Mouse (Mus musculus): ENCODE measurements around the gene Cdc42ep1.

Gene Cdc42ep1

GRCm38 (mm10) chr15:78842371-78843163 is at the start of gene Cdc42ep1:
Gene Cdc42ep1, plus strand, starts transcription at chr15:78842624.
- peak; percentile 59 for DNase-seq (ENCODE audit: low read depth, low spot score)

GRCm38 (mm10) chr15:78796196-78797059 is 46.0 kb upstream of the Cdc42ep1 start:
- DNase-seq (ENCODE audit: low read depth, low spot score), result no peak

GRCm38 (mm10) chr15:78797060-78797329 is 45.4 kb upstream of the Cdc42ep1 start:
- DNase-seq (ENCODE audit: low read depth, low spot score), result no peak

GRCm38 (mm10) chr15:78799029-78799428 is 43.4 kb upstream of the Cdc42ep1 start:
- peak; percentile 74 for DNase-seq (ENCODE audit: low read depth, low spot score)

GRCm38 (mm10) chr15:78801571-78801970 is 40.9 kb upstream of the Cdc42ep1 start:
- no peak for DNase-seq (ENCODE audit: low read depth, low spot score)

GRCm38 (mm10) chr15:78801971-78802741 is 40.3 kb upstream of the Cdc42ep1 start:
- DNase-seq (ENCODE audit: low read depth, low spot score), result no peak

GRCm38 (mm10) chr15:78802776-78803391 is 39.5 kb upstream of the Cdc42ep1 start, which contains the start of gene Card10:
Gene Card10, minus strand, starts transcription at chr15:78803042.
- no peak for DNase-seq (ENCODE audit: low read depth, low spot score)

GRCm38 (mm10) chr15:78803499-78803900 is 38.9 kb upstream of the Cdc42ep1 start:
- DNase-seq (ENCODE audit: low read depth, low spot score), result no peak

- no peak for DNase-seq (ENCODE audit: low read depth, low spot score)
Observed at GRCm38 (mm10) chr15:78804326-78804725, 38.1 kb upstream of the Cdc42ep1 start.

GRCm38 (mm10) chr15:78805351-78805750 is 37.1 kb upstream of the Cdc42ep1 start:
- DNase-seq (ENCODE audit: low read depth, low spot score), result no peak

GRCm38 (mm10) chr15:78806614-78807013 is 35.8 kb upstream of the Cdc42ep1 start:
- peak; percentile 52 for DNase-seq (ENCODE audit: low read depth, low spot score)

GRCm38 (mm10) chr15:78807141-78807540 is 35.3 kb upstream of the Cdc42ep1 start:
- no peak for DNase-seq (ENCODE audit: low read depth, low spot score)

- no peak for DNase-seq (ENCODE audit: low read depth, low spot score)
Observed at GRCm38 (mm10) chr15:78808980-78809379, 33.4 kb upstream of the Cdc42ep1 start.

GRCm38 (mm10) chr15:78809739-78810138 is 32.7 kb upstream of the Cdc42ep1 start:
- DNase-seq (ENCODE audit: low read depth, low spot score), result no peak

- DNase-seq (ENCODE audit: low read depth, low spot score), result no peak
Observed at GRCm38 (mm10) chr15:78810146-78810545, 32.3 kb upstream of the Cdc42ep1 start.

- DNase-seq (ENCODE audit: low read depth, low spot score), result no peak
Observed at GRCm38 (mm10) chr15:78813603-78814002, 28.8 kb upstream of the Cdc42ep1 start.

GRCm38 (mm10) chr15:78815314-78816073 is 26.9 kb upstream of the Cdc42ep1 start:
- DNase-seq (ENCODE audit: low read depth, low spot score), result no peak

- DNase-seq (ENCODE audit: low read depth, low spot score), result no peak
Observed at GRCm38 (mm10) chr15:78816074-78816391, 26.4 kb upstream of the Cdc42ep1 start.

GRCm38 (mm10) chr15:78826213-78827204 is 15.9 kb upstream of the Cdc42ep1 start:
- peak; percentile 81 for DNase-seq (ENCODE audit: low read depth, low spot score)

- no peak for DNase-seq (ENCODE audit: low read depth, low spot score)
Observed at GRCm38 (mm10) chr15:78828315-78828714, 14.1 kb upstream of the Cdc42ep1 start.
